Mouse (Mus musculus): Measurements from ENCODE around the gene Rab4a. TPM values are rescaled to one million over a fixed set of nuclear protein-coding genes. Genes with fewer than 3 reads are reported as not detected.

The Rab4a gene
- polyA plus RNA-seq, 1 experiment, result not detected

GRCm38 (mm10) chr8:123766516-123766915 is 39.3 kb upstream of the Rab4a start:
- TF ChIP-seq CTCF (IDR thresholded peaks at IDR 0.05; ENCODE audit: insufficient read depth, low read depth, low read length) (no peak), POLR2A (IDR thresholded peaks at IDR 0.05; ENCODE audit: insufficient read depth, low read depth, low read length) (no peak)
- H3K4me3 ChIP-seq (ENCODE audit: insufficient read depth, low read depth, low read length), result no peak overlapping the region
- H3K4me1 ChIP-seq (ENCODE audit: control insufficient read depth, insufficient read depth, low read length), result peaks cover 7% of the 10 kb centered on the region
- WGBS, result 91% methylated on average over 4 of the region's 4 CpGs
- no peak overlapping the region for H3K27ac ChIP-seq (ENCODE audit: insufficient read depth, low read depth, low read length)

GRCm38 (mm10) chr8:123767874-123768273 is 37.9 kb upstream of the Rab4a start:
- Histone ChIP-seq H3K27ac (ENCODE audit: insufficient read depth, low read depth, low read length) (no peak overlapping the region), H3K4me1 (ENCODE audit: control insufficient read depth, insufficient read depth, low read length) (0 out of 2 replicates have a peak, but pooled peaks cover 3% of the 10 kb centered on the region), H3K4me3 (ENCODE audit: insufficient read depth, low read depth, low read length) (no peak overlapping the region)
- 81% methylated on average over 8 of the region's 8 CpGs for WGBS
- TF ChIP-seq CTCF (IDR thresholded peaks at IDR 0.05; ENCODE audit: insufficient read depth, low read depth, low read length) (no peak), POLR2A (IDR thresholded peaks at IDR 0.05; ENCODE audit: insufficient read depth, low read depth, low read length) (no peak)

GRCm38 (mm10) chr8:123768492-123769356 is 37.1 kb upstream of the Rab4a start:
- 51% methylated on average over 16 of the region's 16 CpGs for WGBS
- Histone ChIP-seq H3K4me1 (ENCODE audit: control insufficient read depth, insufficient read depth, low read length) (peaks cover 7% of the 10 kb centered on the region), H3K4me3 (ENCODE audit: insufficient read depth, low read depth, low read length) (no peak overlapping the region), H3K27ac (ENCODE audit: insufficient read depth, low read depth, low read length) (no peak overlapping the region)
- TF ChIP-seq CTCF (IDR thresholded peaks at IDR 0.05; ENCODE audit: insufficient read depth, low read depth, low read length) (peak; percentile 56; the same call in 1 of the 2 replicates), POLR2A (IDR thresholded peaks at IDR 0.05; ENCODE audit: insufficient read depth, low read depth, low read length) (no peak)

- H3K4me3 ChIP-seq (ENCODE audit: insufficient read depth, low read depth, low read length), result no peak overlapping the region
- no peak overlapping the region for H3K27ac ChIP-seq (ENCODE audit: insufficient read depth, low read depth, low read length)
- 64% methylated on average over 12 of the region's 12 CpGs for WGBS
- TF ChIP-seq POLR2A (IDR thresholded peaks at IDR 0.05; ENCODE audit: insufficient read depth, low read depth, low read length) (no peak), CTCF (IDR thresholded peaks at IDR 0.05; ENCODE audit: insufficient read depth, low read depth, low read length) (no peak)
- peaks cover 7% of the 10 kb centered on the region for H3K4me1 ChIP-seq (ENCODE audit: control insufficient read depth, insufficient read depth, low read length)
Observed at GRCm38 (mm10) chr8:123773468-123773867, 32.3 kb upstream of the Rab4a start.

GRCm38 (mm10) chr8:123774491-123774890 is 31.3 kb upstream of the Rab4a start:
- H3K27ac ChIP-seq (ENCODE audit: insufficient read depth, low read depth, low read length), result no peak overlapping the region
- WGBS, result 100% methylated on average over 1 of the region's 1 CpGs
- no peak overlapping the region for H3K4me3 ChIP-seq (ENCODE audit: insufficient read depth, low read depth, low read length)
- TF ChIP-seq CTCF (IDR thresholded peaks at IDR 0.05; ENCODE audit: insufficient read depth, low read depth, low read length), result no peak
- TF ChIP-seq POLR2A (IDR thresholded peaks at IDR 0.05; ENCODE audit: insufficient read depth, low read depth, low read length), result no peak
- peaks cover 7% of the 10 kb centered on the region for H3K4me1 ChIP-seq (ENCODE audit: control insufficient read depth, insufficient read depth, low read length)

- TF ChIP-seq CTCF (IDR thresholded peaks at IDR 0.05; ENCODE audit: insufficient read depth, low read depth, low read length), result no peak
- no peak for TF ChIP-seq POLR2A (IDR thresholded peaks at IDR 0.05; ENCODE audit: insufficient read depth, low read depth, low read length)
- Histone ChIP-seq H3K4me1 (ENCODE audit: control insufficient read depth, insufficient read depth, low read length) (peaks cover 11% of the 10 kb centered on the region), H3K27ac (ENCODE audit: insufficient read depth, low read depth, low read length) (no peak overlapping the region), H3K4me3 (ENCODE audit: insufficient read depth, low read depth, low read length) (no peak overlapping the region)
- WGBS, result 43% methylated on average over 7 of the region's 7 CpGs
Observed at GRCm38 (mm10) chr8:123777319-123777718, 28.5 kb upstream of the Rab4a start.

- WGBS, result 60% methylated on average over 3 of the region's 3 CpGs
- no peak overlapping the region for H3K4me3 ChIP-seq (ENCODE audit: insufficient read depth, low read depth, low read length)
Observed at GRCm38 (mm10) chr8:123780471-123780870, 25.3 kb upstream of the Rab4a start.

GRCm38 (mm10) chr8:123781256-123781655 is 24.5 kb upstream of the Rab4a start:
- TF ChIP-seq CTCF (IDR thresholded peaks at IDR 0.05; ENCODE audit: insufficient read depth, low read depth, low read length) (no peak), POLR2A (IDR thresholded peaks at IDR 0.05; ENCODE audit: insufficient read depth, low read depth, low read length) (no peak)
- H3K4me3 ChIP-seq (ENCODE audit: insufficient read depth, low read depth, low read length), result no peak overlapping the region
- H3K4me1 ChIP-seq (ENCODE audit: control insufficient read depth, insufficient read depth, low read length), result peaks cover 12% of the 10 kb centered on the region
- 82% methylated on average over 8 of the region's 8 CpGs for WGBS
- no peak overlapping the region for H3K27ac ChIP-seq (ENCODE audit: insufficient read depth, low read depth, low read length)

More at GRCm38 (mm10) chr8:123780471-123780870, 25.3 kb upstream of the Rab4a start:
- Histone ChIP-seq H3K27ac (ENCODE audit: insufficient read depth, low read depth, low read length) (no peak overlapping the region), H3K4me1 (ENCODE audit: control insufficient read depth, insufficient read depth, low read length) (peaks cover 9% of the 10 kb centered on the region)
- TF ChIP-seq CTCF (IDR thresholded peaks at IDR 0.05; ENCODE audit: insufficient read depth, low read depth, low read length) (no peak), POLR2A (IDR thresholded peaks at IDR 0.05; ENCODE audit: insufficient read depth, low read depth, low read length) (no peak)

- WGBS, result 5% methylated on average over 6 of the region's 6 CpGs
- no peak overlapping the region for H3K4me3 ChIP-seq (ENCODE audit: insufficient read depth, low read depth, low read length)
- H3K27ac ChIP-seq (ENCODE audit: insufficient read depth, low read depth, low read length), result no peak overlapping the region
- no peak for TF ChIP-seq POLR2A (IDR thresholded peaks at IDR 0.05; ENCODE audit: insufficient read depth, low read depth, low read length)
- TF ChIP-seq CTCF (IDR thresholded peaks at IDR 0.05; ENCODE audit: insufficient read depth, low read depth, low read length), result peak; percentile 72
- H3K4me1 ChIP-seq (ENCODE audit: control insufficient read depth, insufficient read depth, low read length), result peaks cover 22% of the 10 kb centered on the region
Observed at GRCm38 (mm10) chr8:123783525-123784249, 22.1 kb upstream of the Rab4a start.

Measured in olfactory bulb, adult 2 months (tissue).